ENCODE assay signal across 27 mouse cellular contexts in the genomic region with DNA sequence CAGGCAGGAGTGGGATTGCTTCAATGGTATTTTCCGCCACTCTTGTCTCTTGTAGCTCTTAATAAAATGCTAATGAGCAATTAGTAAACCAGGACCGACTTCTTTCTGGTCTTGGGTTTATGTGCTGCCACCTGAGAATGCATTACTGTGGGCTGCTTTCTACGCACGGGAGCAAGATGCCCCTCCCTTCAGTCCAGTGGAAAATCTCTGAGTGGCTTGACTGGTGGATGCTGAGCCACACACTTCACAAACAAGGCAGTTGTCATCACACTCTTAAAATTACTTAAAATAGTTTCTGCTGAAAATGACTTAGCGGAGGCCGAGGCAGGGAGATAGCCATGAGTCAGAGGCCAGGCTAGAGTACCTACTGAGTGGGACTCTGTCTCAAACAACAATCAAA.
"Had no signal": no experiment of that assay in that cellular context is flagged by ENCODE, and none has a peak within 500 bp of the region (broad histone marks: within the 10 kb centered on the region; RNA-seq: fewer than 3 reads in every experiment).

No protein-coding gene starts in this region.

- H3K27me3 ChIP-seq: heart, embryonic 12.5 days; hindbrain, embryonic 13.5 days; hindbrain, embryonic 15.5 days; kidney, embryonic 15.5 days; limb, embryonic 12.5 days; liver, embryonic 13.5 days; liver, embryonic 15.5 days had no signal

- H3K4me3 ChIP-seq: heart, embryonic 10.5 days; heart, embryonic 12.5 days; hindbrain, embryonic 13.5 days; hindbrain, embryonic 15.5 days; kidney, embryonic 15.5 days; limb, embryonic 10.5 days; limb, embryonic 12.5 days; liver, embryonic 13.5 days; liver, embryonic 15.5 days had no signal

- H3K4me2 ChIP-seq: heart, embryonic 12.5 days; hindbrain, embryonic 13.5 days; hindbrain, embryonic 15.5 days; kidney, embryonic 15.5 days; limb, embryonic 12.5 days; liver, embryonic 11.5 days; liver, embryonic 13.5 days; liver, embryonic 15.5 days had no signal

- H3K9ac ChIP-seq: heart, embryonic 12.5 days; hindbrain, embryonic 13.5 days; hindbrain, embryonic 15.5 days; kidney, embryonic 15.5 days; limb, embryonic 12.5 days; liver, embryonic 13.5 days; liver, embryonic 15.5 days; liver, postnatal 0 days had no signal

- ATAC-seq: hindbrain, postnatal 0 days; intestine, embryonic 16.5 days; liver, postnatal 0 days had no signal

- H3K4me1 ChIP-seq: hindbrain, embryonic 13.5 days; hindbrain, embryonic 15.5 days; kidney, embryonic 15.5 days; limb, embryonic 10.5 days; limb, embryonic 12.5 days; liver, embryonic 13.5 days; liver, embryonic 15.5 days had no signal

- H3K36me3 ChIP-seq: heart, embryonic 10.5 days; heart, embryonic 12.5 days; hindbrain, embryonic 13.5 days; kidney, embryonic 15.5 days; limb, embryonic 10.5 days; limb, embryonic 12.5 days; liver, embryonic 13.5 days; liver, embryonic 15.5 days had no signal

- H3K9me3 ChIP-seq: heart, embryonic 10.5 days; heart, embryonic 12.5 days; hindbrain, embryonic 13.5 days; hindbrain, embryonic 15.5 days; kidney, embryonic 15.5 days; limb, embryonic 10.5 days; limb, embryonic 12.5 days; liver, embryonic 13.5 days; liver, embryonic 15.5 days had no signal

- DNase-seq: gastrocnemius, postnatal 10 days; gastrocnemius, postnatal 36 days; heart, adult 18-20 months; heart, postnatal 10 days; heart, postnatal 36 days; kidney, adult 11 months; kidney, adult 2 months; kidney, adult 9 months; kidney, postnatal 14 days; kidney, postnatal 36 days; layer of hippocampus, adult 9-11 months; layer of hippocampus, postnatal 36 days; liver; liver, embryonic 13.5 days; liver, postnatal 0 days had no signal

- H3K27ac ChIP-seq: heart, embryonic 10.5 days; hindbrain, embryonic 13.5 days; hindbrain, embryonic 15.5 days; hindbrain, postnatal 0 days; kidney, embryonic 15.5 days; kidney, postnatal 0 days; limb, embryonic 10.5 days; limb, embryonic 12.5 days; liver, embryonic 13.5 days; liver, embryonic 15.5 days had no signal
